Mouse (Mus musculus) liver, postnatal 0 days (tissue): Measurements from ENCODE around the gene Mecom. TPM values are rescaled to one million over a fixed set of nuclear protein-coding genes. Genes with fewer than 3 reads are reported as not detected.

Experiments
- ATAC-seq: fragments of 200-750 bp; cut with Nextera tagmentation; 2 replicates; pipeline ENCODE4 v1.8.0; 2017; ENCODE audit warnings: mild to moderate bottlenecking, moderate library complexity
- DNase-seq: peaks from one replicate; pipeline ENCODE4 v3.0.0-alpha.2; 2016
- H3K27ac ChIP-seq: fragments of 300-500 bp; sonication (generic); 2 replicates; pipeline ENCODE4 v1.5.1; 2014; ENCODE audit warnings: antibody characterized with exemption, moderate library complexity, mild to moderate bottlenecking, low read depth
- H3K27me3 ChIP-seq: fragments of 300-500 bp; sonication (generic); 2 replicates; pipeline ENCODE4 v1.6.1; 2014; ENCODE audit warnings: low read length, control low read depth, mixed read lengths; ENCODE audit not compliant: insufficient read depth
- H3K36me3 ChIP-seq: fragments of 300-500 bp; sonication (generic); replicated peaks from 2 replicates; pipeline ENCODE4 v1.6.1; 2014; ENCODE audit warnings: mild to moderate bottlenecking, control low read depth, low read length, moderate library complexity, mixed read lengths; ENCODE audit not compliant: insufficient read depth
- H3K4me1 ChIP-seq: fragments of 300-500 bp; sonication (generic); 2 replicates; pipeline ENCODE4 v1.6.1; 2014; ENCODE audit warnings: antibody characterized with exemption, mild to moderate bottlenecking, control low read depth; ENCODE audit not compliant: insufficient read depth
- H3K4me2 ChIP-seq: fragments of 300-500 bp; sonication (generic); 2 replicates; pipeline ENCODE4 v1.6.1; 2014; ENCODE audit warnings: low read depth, mild to moderate bottlenecking, low read length, moderate library complexity, mixed read lengths
- H3K4me3 ChIP-seq: fragments of 300-500 bp; sonication (generic); 2 replicates; pipeline ENCODE4 v1.5.1; 2014; ENCODE audit warnings: low read depth, low read length
- H3K9ac ChIP-seq: fragments of 300-500 bp; sonication (generic); replicated peaks from 2 replicates; pipeline ENCODE4 v1.6.1; 2014; ENCODE audit warnings: mild to moderate bottlenecking, moderate library complexity
- H3K9me3 ChIP-seq: fragments of 300-500 bp; sonication (generic); 2 replicates; pipeline ENCODE4 v1.6.1; 2016; ENCODE audit warnings: mild to moderate bottlenecking, control low read depth, low read length, mixed read lengths
- CTCF ChIP-seq: sonication (generic); IDR thresholded peaks from 2 replicates; pipeline ENCODE4 v1.5.1; 2016; ENCODE audit warnings: antibody characterized with exemption, low read depth
- EP300 ChIP-seq: IDR thresholded peaks from 2 replicates; pipeline ENCODE4 v1.6.1; 2016; ENCODE audit warnings: antibody characterized with exemption, low read depth, mild to moderate bottlenecking
- WGBS: fragments of 180-500 bp; shearing (Covaris S2); extraction: QIAGEN DNeasy Blood & Tissue Kit; methylation state at CpG from one replicate; pipeline ENCODE4 v1.1.7; 2014; ENCODE audit not compliant: insufficient replicate concordance; 5-methylcytosine and 5-hydroxymethylcytosine counted together
- polyA plus RNA-seq: library from polyadenylated mRNA; unstranded; fragments of >200 nt; fragmentation: Nextera tagmentation; extraction: Ambion mirVana; gene quantifications from 2 replicates; pipeline ENCODE4 v1.2.1, GENCODE M21; 2015

Mecom gene
- polyA plus RNA-seq, 1 experiment from 2014 or later: 0.89 TPM

DNA sequence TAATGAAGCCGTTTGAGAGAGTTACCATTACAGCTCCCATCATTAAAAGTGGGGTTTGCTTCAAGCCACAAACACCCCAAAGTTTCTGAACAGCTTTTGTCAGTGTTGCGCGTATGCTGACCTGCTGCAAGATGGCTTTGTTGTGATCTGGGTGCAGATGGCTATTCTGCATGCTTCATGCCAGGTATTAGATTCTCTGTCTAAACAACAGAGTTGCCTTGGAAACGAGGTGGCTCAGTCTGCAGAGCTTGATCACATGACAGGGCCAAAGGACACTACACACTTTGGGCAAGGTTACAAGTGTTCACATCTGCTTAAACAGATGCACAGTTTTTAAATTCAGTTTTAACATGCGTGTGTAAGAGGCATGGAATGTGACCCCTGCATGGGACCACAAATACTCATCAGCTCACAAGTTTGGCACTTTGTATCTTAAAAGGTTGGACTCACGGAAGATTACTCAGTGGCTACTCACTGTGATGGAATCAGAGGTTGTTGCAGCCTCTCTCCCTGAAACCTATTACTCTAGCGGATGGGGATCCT is 390.6 kb downstream of the Mecom start:
- H3K4me2 ChIP-seq: no peak overlapping the region
- H3K4me1 ChIP-seq: no peaks in the 10 kb centered on the region
- no peak overlapping the region for H3K27ac ChIP-seq
- no peak overlapping the region for H3K9ac ChIP-seq
- no peak overlapping the region for H3K4me3 ChIP-seq
- H3K27me3 ChIP-seq: no peaks in the 10 kb centered on the region
- TF ChIP-seq EP300: no peak
- TF ChIP-seq CTCF: no peak
- ATAC-seq: no peak
- H3K36me3 ChIP-seq: no peaks in the 10 kb centered on the region
- H3K9me3 ChIP-seq: no peaks in the 10 kb centered on the region
- 75% methylated on average over 7 of the region's 7 CpGs for WGBS
- DNase-seq: no peak

DNA sequence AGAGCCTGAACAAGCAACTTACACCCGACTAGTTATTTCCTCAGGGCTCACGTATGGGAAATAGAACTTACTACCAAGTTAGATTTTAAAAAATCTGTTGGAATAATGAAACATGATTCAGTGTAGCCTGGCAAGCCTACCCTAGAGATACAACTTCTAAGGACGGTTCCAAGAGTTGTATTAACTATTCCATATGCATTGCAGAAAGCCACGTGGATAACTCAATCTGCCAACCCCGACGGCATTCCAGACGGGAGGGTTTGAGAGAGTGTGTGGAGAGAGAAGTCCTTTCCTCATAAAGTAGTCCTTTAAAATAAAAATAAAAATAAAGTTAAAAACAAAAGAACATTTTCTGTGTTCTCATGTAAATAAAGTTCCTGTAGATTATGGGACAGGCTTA is 393.4 kb downstream of the Mecom start:
- no peak for ATAC-seq
- no peaks in the 10 kb centered on the region for H3K9me3 ChIP-seq
- H3K27ac ChIP-seq: no peak overlapping the region
- no peaks in the 10 kb centered on the region for H3K27me3 ChIP-seq
- no peaks in the 10 kb centered on the region for H3K4me1 ChIP-seq
- WGBS: 80% methylated on average over 7 of the region's 7 CpGs
- H3K4me3 ChIP-seq: no peak overlapping the region
- no peak for TF ChIP-seq CTCF
- TF ChIP-seq EP300: no peak
- no peak for DNase-seq
- H3K4me2 ChIP-seq: no peak overlapping the region
- H3K9ac ChIP-seq: no peak overlapping the region
- H3K36me3 ChIP-seq: no peaks in the 10 kb centered on the region

DNA sequence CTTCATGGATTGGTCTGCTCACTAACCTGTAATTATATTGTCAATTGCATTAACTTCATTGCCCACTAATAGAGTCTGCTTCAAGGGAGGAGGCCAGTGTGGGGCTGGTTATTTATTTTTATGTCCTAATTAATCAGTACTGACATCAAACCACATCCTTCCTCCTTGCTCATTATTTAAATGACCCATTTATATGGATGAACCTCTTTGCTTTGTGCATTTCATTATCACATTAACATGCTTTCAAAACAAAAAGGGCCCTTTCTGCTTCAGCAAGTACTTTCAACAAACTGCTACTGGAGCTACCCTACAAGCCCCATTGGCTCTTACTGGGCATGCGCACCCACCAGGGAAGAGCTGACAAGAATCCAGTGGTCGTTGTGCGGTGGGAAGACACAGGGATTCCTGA is 393.9 kb downstream of the Mecom start:
- H3K9ac ChIP-seq: no peak overlapping the region
- WGBS: 85% methylated on average over 3 of the region's 3 CpGs
- TF ChIP-seq EP300 (no peak), CTCF (no peak)
- no peak overlapping the region for H3K4me3 ChIP-seq
- ATAC-seq (no peak), DNase-seq (no peak)
- H3K27me3 ChIP-seq: no peaks in the 10 kb centered on the region
- no peak overlapping the region for H3K27ac ChIP-seq
- no peak overlapping the region for H3K4me2 ChIP-seq
- H3K36me3 ChIP-seq: no peaks in the 10 kb centered on the region
- H3K9me3 ChIP-seq: no peaks in the 10 kb centered on the region
- H3K4me1 ChIP-seq: no peaks in the 10 kb centered on the region

DNA sequence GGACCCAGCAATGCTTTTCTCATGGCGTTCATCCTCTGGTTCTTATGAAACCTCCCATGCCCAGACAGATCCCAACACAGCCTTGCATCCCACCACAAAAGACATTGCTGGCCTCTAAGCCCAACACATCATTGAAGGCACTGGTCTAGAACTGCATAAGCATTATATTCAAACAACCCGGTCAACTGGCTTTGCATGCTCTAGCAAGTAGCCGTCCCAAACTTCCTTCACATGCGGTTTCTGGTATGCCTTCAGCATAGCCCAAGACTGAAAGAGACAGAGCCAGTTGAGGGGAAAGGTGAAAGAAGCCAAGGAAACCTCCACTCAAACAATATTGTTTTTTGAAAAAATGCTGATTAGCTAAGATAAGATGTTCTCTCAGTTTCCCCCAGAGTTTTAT is 397.7 kb downstream of the Mecom start:
- no peak for TF ChIP-seq CTCF
- TF ChIP-seq EP300: no peak
- DNase-seq (no peak), ATAC-seq (no peak)
- Histone ChIP-seq H3K9ac (no peak overlapping the region), H3K27me3 (no peaks in the 10 kb centered on the region), H3K4me2 (no peak overlapping the region), H3K9me3 (no peaks in the 10 kb centered on the region), H3K4me1 (no peaks in the 10 kb centered on the region), H3K4me3 (no peak overlapping the region), H3K27ac (no peak overlapping the region), H3K36me3 (no peaks in the 10 kb centered on the region)
- 87% methylated on average over 4 of the region's 4 CpGs for WGBS

DNA sequence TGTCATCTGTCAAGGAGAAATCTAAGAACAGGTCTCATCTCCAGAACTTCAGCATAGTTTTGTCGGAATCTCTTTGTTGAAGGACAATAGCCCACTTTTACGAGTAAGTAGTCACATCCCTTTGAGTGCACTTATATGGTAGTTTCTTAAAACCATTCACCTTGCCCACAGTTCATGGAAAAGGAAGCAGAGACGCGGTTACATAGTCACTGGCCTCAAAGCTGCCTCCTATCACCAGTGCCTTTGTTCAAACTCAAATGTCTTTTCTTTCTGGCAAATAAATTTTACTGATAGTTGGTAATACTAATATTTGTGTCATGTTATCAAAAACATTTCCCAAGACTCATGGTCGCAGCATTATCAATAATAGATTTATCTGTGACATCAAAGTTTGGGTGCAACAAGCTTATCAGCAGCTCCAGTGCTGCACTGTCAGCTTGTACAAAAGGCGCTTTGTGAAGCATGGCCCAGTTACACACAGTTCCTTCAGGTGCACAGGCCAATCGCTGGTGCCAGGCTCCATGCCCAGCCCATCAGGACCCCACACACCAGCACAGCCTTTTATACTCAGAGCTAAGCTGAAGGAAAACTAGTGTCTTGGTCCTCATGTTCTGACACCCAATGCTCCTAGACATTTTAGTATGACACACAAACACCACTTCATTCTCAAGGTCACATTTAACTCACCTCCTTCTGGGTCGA is 399.3 kb downstream of the Mecom start:
- H3K27me3 ChIP-seq: no peaks in the 10 kb centered on the region
- no peaks in the 10 kb centered on the region for H3K36me3 ChIP-seq
- H3K9ac ChIP-seq: no peak overlapping the region
- ATAC-seq: no peak
- no peaks in the 10 kb centered on the region for H3K4me1 ChIP-seq
- H3K4me2 ChIP-seq: no peak overlapping the region
- no peaks in the 10 kb centered on the region for H3K9me3 ChIP-seq
- H3K4me3 ChIP-seq: no peak overlapping the region
- DNase-seq: no peak
- H3K27ac ChIP-seq: no peak overlapping the region
- TF ChIP-seq CTCF: no peak
- no peak for TF ChIP-seq EP300
- 66% methylated on average over 8 of the region's 8 CpGs for WGBS

DNA sequence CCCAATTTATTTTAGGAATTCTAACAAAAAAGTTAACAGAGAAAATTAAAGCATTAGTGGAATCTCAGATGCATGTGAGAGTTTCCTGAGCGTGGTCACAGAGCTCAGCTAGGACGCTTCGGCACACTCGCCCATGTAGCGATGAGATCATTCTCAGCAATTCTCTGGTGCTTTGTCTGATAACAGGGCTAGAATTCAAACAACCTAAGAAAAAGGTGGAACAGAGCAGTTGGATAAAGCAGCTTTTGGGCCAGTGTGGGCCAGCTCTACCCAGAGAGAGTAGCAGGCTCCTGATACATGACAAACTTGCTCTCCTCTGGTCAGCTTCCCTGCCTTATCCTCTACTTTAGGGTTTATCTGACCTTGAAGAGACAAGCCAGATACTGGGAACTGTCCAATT is 402.8 kb downstream of the Mecom start:
- no peak overlapping the region for H3K4me2 ChIP-seq
- H3K4me3 ChIP-seq: no peak overlapping the region
- H3K9me3 ChIP-seq: no peaks in the 10 kb centered on the region
- TF ChIP-seq CTCF (no peak), EP300 (no peak)
- H3K36me3 ChIP-seq: no peaks in the 10 kb centered on the region
- 78% methylated on average over 5 of the region's 5 CpGs for WGBS
- no peak overlapping the region for H3K27ac ChIP-seq
- ATAC-seq (no peak), DNase-seq (no peak)
- no peak overlapping the region for H3K9ac ChIP-seq
- H3K27me3 ChIP-seq: no peaks in the 10 kb centered on the region
- peaks cover 4% of the 10 kb centered on the region; the same call in 1 of the 2 replicates for H3K4me1 ChIP-seq
